Mouse (Mus musculus) cerebellum, adult 2 months (tissue): ENCODE measurements around the gene Rgn. TPM values are rescaled to one million over a fixed set of nuclear protein-coding genes. Genes with fewer than 3 reads are reported as not detected.

ENCODE experiments used
- DNase-seq, 2 experiments: peaks; one replicate each; pipeline ENCODE4 v3.0.0; 2021
- H3K27ac ChIP-seq: fragments of 200-500 bp; 2 replicates; pipeline ENCODE4 v1.5.1; 2012; ENCODE audit warnings: low read length, control low read depth, inconsistent platforms; ENCODE audit not compliant: insufficient read depth
- H3K27me3 ChIP-seq: fragments of 200-500 bp; 2 replicates; pipeline ENCODE4 v1.6.1; 2012; ENCODE audit warnings: inconsistent platforms, mild to moderate bottlenecking, low read length, moderate library complexity; ENCODE audit not compliant: control insufficient read depth, insufficient read depth
- H3K4me1 ChIP-seq: fragments of 200-500 bp; 2 replicates; pipeline ENCODE4 v1.6.1; 2011; ENCODE audit warnings: low read length; ENCODE audit not compliant: control insufficient read depth, insufficient read depth
- H3K4me3 ChIP-seq: fragments of 200-500 bp; replicated peaks from 2 replicates; pipeline ENCODE3; 2011; ENCODE audit warnings: mild to moderate bottlenecking, low read depth, low read length, control low read depth; ENCODE audit not compliant: insufficient read depth
- CTCF ChIP-seq: fragments of 200-500 bp; IDR thresholded peaks from 2 replicates; pipeline ENCODE4 v1.5.1; 2011; ENCODE audit warnings: low read depth, mild to moderate bottlenecking, control low read depth, low read length, moderate library complexity, borderline replicate concordance; ENCODE audit not compliant: insufficient read depth
- POLR2A ChIP-seq: fragments of 200-500 bp; IDR thresholded peaks from 2 replicates; pipeline ENCODE4 v1.6.1; 2011; ENCODE audit warnings: low read length, control low read depth, borderline replicate concordance; ENCODE audit not compliant: insufficient read depth
- WGBS: fragments of 180-500 bp; shearing (Covaris S2); methylation state at CpG from one replicate; pipeline ENCODE4 v1.1.7; 2018; 5-methylcytosine and 5-hydroxymethylcytosine counted together
- polyA plus RNA-seq: library from polyadenylated mRNA; depleted of rRNA; stranded (reverse); fragments of >200 nt; gene quantifications from 2 replicates; pipeline ENCODE4 v1.2.3, GENCODE M21; 2012; rRNA removed

Rgn gene
- 0.27 and 0.28 TPM in 2 replicates for polyA plus RNA-seq

GRCm38 (mm10) chrX:20549532-20549931, at the start of gene Rgn:
Gene Rgn (plus strand): TSS chrX:20549787.
- no peak for DNase-seq
- Histone ChIP-seq H3K4me1 (no peaks in the 10 kb centered on the region), H3K27me3 (no peaks in the 10 kb centered on the region), H3K27ac (no peak within 1 kb of the TSS), H3K4me3 (no peak within 1 kb of the TSS)
- WGBS = 66% methylated on average over 3 of the region's 3 CpGs
- TF ChIP-seq POLR2A (no peak), CTCF (no peak)

DNA sequence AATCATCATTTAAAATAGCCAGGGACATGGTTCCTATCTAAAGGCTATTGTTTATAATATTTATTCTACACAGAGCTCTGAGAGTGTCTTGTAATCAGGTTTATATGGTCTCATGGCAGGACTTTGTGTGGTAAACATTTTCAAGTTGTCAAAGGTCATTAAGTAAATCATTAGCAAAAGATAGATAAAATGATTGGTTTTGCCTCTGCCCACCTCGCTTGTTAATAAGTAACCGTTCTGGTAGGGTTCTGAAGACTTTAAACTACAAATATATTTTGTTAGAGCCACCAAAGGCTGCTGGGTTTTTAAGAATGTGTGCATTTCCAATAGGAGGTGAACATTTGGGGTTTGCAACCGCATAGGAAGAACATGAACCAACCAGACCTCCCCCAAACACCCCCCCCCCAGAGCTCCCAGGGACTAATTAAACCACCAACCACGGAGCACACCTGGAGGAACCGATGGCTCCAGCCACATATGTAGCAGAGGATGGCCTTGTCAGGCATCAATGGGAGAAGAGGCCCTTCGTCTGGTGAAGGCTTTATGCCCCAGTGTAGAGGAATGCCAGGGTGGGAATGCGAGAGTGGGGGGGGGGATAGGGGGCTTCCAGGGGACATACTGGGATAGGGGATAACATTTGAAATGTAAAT, 29.2 kb upstream of the Rgn start:
- no peaks in the 10 kb centered on the region for H3K27me3 ChIP-seq
- 86% methylated on average over 7 of the region's 7 CpGs for WGBS
- H3K4me3 ChIP-seq = no peak overlapping the region
- DNase-seq = no peak
- no peaks in the 10 kb centered on the region for H3K4me1 ChIP-seq
- no peak for TF ChIP-seq CTCF
- no peak for TF ChIP-seq POLR2A
- no peak overlapping the region for H3K27ac ChIP-seq

DNA sequence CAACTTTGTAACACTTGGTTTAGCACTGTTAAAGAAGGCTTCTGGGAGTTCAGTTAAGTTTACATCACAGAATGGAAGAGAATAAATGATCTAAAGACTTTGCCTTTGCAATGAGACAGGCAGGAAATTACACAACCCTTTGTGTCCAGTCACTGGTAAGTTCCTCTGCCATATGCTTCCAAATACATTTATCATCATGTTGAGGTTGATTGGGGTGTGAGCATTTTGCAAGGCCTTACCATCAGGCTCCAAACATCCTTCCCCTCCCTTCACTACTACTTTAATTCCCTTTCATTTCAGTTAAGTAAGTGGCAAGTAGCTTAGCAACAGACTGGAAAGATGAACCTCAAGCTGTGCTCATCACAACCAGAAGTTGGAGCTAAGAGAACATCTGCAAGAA, 28.0 kb upstream of the Rgn start:
- no peaks in the 10 kb centered on the region for H3K27me3 ChIP-seq
- TF ChIP-seq CTCF (no peak), POLR2A (no peak)
- H3K4me1 ChIP-seq = no peaks in the 10 kb centered on the region
- DNase-seq = no peak
- H3K4me3 ChIP-seq = no peak overlapping the region
- H3K27ac ChIP-seq = no peak overlapping the region

DNA sequence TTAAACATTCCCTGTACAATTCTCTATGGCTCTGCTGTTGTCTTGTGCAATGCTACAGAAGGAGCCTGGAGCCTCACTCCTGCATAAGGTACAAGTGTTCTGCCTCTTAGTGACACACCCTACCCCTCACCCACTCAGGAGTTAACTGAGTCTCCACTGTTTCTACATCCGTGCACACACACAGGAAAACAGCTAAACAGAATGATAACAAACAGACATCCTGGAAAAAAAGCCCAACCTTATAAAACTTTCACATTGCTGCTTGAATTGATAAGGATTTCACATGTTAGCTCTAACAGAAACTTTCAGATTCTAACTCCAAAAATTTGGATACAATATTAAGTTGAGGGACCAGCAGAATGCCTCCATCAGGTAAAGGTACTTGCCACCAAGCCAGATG, 17.0 kb upstream of the Rgn start:
- Histone ChIP-seq H3K27me3 (no peaks in the 10 kb centered on the region), H3K4me1 (no peaks in the 10 kb centered on the region), H3K4me3 (no peak overlapping the region), H3K27ac (no peak overlapping the region)
- 50% methylated on average over 1 of the region's 1 CpGs for WGBS
- TF ChIP-seq CTCF = no peak
- no peak for TF ChIP-seq POLR2A
- no peak for DNase-seq

DNA sequence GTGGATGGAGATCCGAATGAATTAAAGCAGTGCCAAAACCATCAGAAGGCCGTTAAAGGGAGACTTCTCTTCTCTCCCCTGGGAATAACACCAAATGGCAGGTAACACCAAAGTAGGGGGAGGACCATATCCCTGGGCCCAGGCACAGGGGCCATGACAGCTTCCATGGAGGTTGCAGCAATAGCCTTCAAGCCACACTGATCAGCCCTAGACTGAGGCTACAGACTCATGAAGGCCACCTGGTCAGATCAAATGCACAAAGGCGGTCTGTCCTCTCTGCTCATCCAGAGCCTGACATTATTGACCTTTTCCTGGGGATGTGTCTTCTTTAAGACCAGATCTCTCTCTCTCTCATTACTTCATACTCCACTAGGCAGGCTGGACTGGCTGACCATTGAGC, 5.7 kb upstream of the Rgn start:
- no peak for DNase-seq
- no peak overlapping the region for H3K27ac ChIP-seq
- no peaks in the 10 kb centered on the region for H3K4me1 ChIP-seq
- H3K27me3 ChIP-seq = no peaks in the 10 kb centered on the region
- H3K4me3 ChIP-seq = no peak overlapping the region
- TF ChIP-seq CTCF = no peak
- no peak for TF ChIP-seq POLR2A
- WGBS = 73% methylated on average over 3 of the region's 3 CpGs

- H3K4me1 ChIP-seq = no peaks in the 10 kb centered on the region
- no peak for DNase-seq
- H3K4me3 ChIP-seq = no peak overlapping the region
- WGBS = 55% methylated on average over 5 of the region's 5 CpGs
- no peak for TF ChIP-seq POLR2A
- no peak for TF ChIP-seq CTCF
- no peak overlapping the region for H3K27ac ChIP-seq
- no peaks in the 10 kb centered on the region for H3K27me3 ChIP-seq
Observed at GRCm38 (mm10) chrX:20547609-20548008, 2.0 kb upstream of the Rgn start.

DNA sequence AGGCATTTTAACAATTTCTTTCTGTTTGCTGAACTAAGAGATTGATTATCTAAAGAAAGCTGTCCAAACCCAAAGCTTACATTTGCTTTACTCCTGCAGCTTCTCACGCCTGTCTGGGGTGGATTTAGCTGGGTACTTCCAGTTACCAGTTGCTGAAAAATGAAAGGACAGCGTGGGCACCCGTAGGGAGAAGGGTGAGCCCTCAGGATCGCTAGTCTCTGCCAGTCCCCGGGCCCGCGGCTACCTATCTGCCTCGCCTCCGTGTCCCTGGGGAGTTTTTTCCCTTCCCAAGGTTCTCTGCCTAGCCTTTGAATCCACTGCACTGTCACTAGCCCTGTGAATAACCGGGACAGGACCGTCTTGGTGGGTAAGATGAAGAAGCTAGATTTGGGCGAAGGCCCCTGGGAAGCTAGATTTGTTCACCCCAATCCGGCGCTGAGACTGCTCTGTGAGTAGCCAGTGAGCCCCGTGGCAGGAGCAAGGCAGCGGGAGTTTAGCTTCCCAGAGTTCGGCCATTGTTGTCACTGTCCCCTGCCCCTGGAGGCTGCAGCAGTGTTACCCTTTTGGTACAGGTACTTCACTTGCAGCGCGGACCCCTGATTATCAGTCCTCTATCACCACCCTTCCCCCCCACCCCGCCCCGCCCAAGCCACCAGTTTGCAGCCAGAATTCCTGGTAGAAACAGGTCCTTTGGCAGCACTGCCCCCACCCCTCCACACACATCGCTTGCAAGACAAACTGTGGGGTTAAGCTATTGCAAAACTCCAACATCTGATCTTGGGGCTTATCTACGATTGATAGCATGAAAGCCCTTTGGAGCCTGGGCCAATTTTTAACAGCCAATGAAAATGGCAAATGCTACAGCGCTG, 1.3 kb upstream of the Rgn start:
- H3K27ac ChIP-seq = no peak overlapping the region
- peak overlapping the region; percentile 63 for H3K4me3 ChIP-seq
- no peaks in the 10 kb centered on the region for H3K4me1 ChIP-seq
- WGBS = 13% methylated on average over 23 of the region's 24 CpGs
- TF ChIP-seq CTCF (no peak), POLR2A (no peak)
- DNase-seq = peak; percentile 17 to 23
- no peaks in the 10 kb centered on the region for H3K27me3 ChIP-seq

DNA sequence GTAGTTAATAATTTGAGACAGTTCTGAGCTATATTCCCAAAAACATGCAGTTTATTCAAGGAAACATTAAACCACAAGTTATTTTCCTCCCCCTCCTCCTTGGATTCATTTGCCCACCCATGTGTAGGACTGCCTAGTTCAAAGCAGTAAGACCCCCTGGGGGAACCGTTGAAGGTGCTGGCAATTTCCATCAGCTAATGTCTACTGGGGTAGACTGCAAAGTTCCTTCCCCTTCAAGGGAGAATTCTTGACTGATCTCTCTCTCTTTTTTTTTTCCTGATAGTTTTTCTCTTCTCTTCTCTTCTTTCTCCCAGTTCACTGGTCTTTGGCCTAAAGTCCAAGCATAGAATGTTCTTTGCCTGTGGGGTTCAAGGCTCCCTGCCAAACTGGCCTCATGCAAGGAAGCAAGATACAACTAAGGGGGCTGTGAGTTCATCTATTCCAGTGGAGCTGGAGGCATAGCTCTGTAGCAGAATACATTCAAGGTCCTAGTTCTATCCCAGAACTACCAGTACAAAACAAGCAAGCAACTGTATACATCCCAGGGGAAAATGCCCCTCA, 627 bp upstream of the Rgn start:
- Histone ChIP-seq H3K27me3 (no peaks in the 10 kb centered on the region), H3K4me1 (no peaks in the 10 kb centered on the region), H3K27ac (no peak overlapping the region), H3K4me3 (no peak overlapping the region)
- WGBS = 16% methylated on average over 1 of the region's 1 CpGs
- DNase-seq = no peak
- TF ChIP-seq CTCF (no peak), POLR2A (no peak)
